Mouse (Mus musculus): ENCODE measurements around the gene Zfp706. TPM values are rescaled to one million over a fixed set of nuclear protein-coding genes. Genes with fewer than 3 reads are reported as not detected.

The Zfp706 gene
- total RNA-seq, 2 experiments from 2014 or later, result 222 TPM

- peak; percentile 86 for DNase-seq (ENCODE audit: low spot score in 2 of 2)
- intact Hi-C loops (cut with DNase I), result loop anchor here (1.0 kb wide), 1 partner anchor 17 kb away; no protein-coding TSS in a partner anchor
Observed at GRCm38 (mm10) chr15:36960010-36960875, 47.3 kb downstream of the Zfp706 start.

GRCm38 (mm10) chr15:36956221-36956620 is 51.4 kb downstream of the Zfp706 start:
- no peak for DNase-seq (ENCODE audit: low spot score in 2 of 2)
- intact Hi-C loops (cut with DNase I), result no loop called here

GRCm38 (mm10) chr15:36950258-36950657 is 57.3 kb downstream of the Zfp706 start:
- intact Hi-C loops (cut with DNase I), result no loop called here
- DNase-seq (ENCODE audit: low spot score in 2 of 2), result no peak

GRCm38 (mm10) chr15:36948866-36949546 is 58.6 kb downstream of the Zfp706 start:
- intact Hi-C loops (cut with DNase I), result no loop called here
- no peak for DNase-seq (ENCODE audit: low spot score in 2 of 2)
